Mouse (Mus musculus) kidney, adult 10 weeks (tissue): ENCODE measurements around the gene Snrnp70. TPM values are rescaled to one million over a fixed set of nuclear protein-coding genes. Genes with fewer than 3 reads are reported as not detected.

ENCODE experiments used
- polyA plus RNA-seq: library from polyadenylated mRNA; stranded (reverse); fragments of 350-450 nt; fragmentation: Illumina TruSeq; extraction: RNeasy Lipid Tissue Mini Kit (QIAGEN cat#74804); gene quantifications from one replicate; pipeline ENCODE4 v1.2.3, GENCODE M21; 2014; ENCODE audit warnings: low read depth, low replicate concordance

Snrnp70 gene
- 40.0 TPM for polyA plus RNA-seq

GRCm38 (mm10) chr7:45395578-45396336 is at the start of gene Snrnp70:
TSS of gene Snrnp70 (minus strand) at chr7:45395742.

GRCm38 (mm10) chr7:45437521-45438276 is 42.2 kb upstream of the Snrnp70 start, which contains the start of gene Ruvbl2:
TSS of gene Ruvbl2 (minus strand) at chr7:45438096.

GRCm38 (mm10) chr7:45434203-45435015 is 38.9 kb upstream of the Snrnp70 start, which contains the start of gene Gys1:
TSS of gene Gys1 (plus strand) at chr7:45434844.

GRCm38 (mm10) chr7:45420615-45420919 is 25.0 kb upstream of the Snrnp70 start, which contains the start of gene Lhb:
TSS of gene Lhb (plus strand) at chr7:45420820.

GRCm38 (mm10) chr7:45413113-45413863 is 17.7 kb upstream of the Snrnp70 start, which contains the start of gene Ntf5:
TSS of gene Ntf5 (plus strand) at chr7:45413695.

GRCm38 (mm10) chr7:45405091-45406075 is 9.8 kb upstream of the Snrnp70 start, which contains the start of gene Kcna7:
TSS of gene Kcna7 (plus strand) at chr7:45405653.

GRCm38 (mm10) chr7:45370475-45371311 is 24.8 kb downstream of the Snrnp70 start, which contains the start of gene Lin7b:
TSS of gene Lin7b (minus strand) at chr7:45370583.

GRCm38 (mm10) chr7:45366652-45367019 is 28.9 kb downstream of the Snrnp70 start, which contains the start of gene Ppfia3:
TSS of gene Ppfia3 (minus strand) at chr7:45367019.

GRCm38 (mm10) chr7:45335056-45335455 is 60.5 kb downstream of the Snrnp70 start, which contains the start of gene Hrc:
TSS of gene Hrc (plus strand) at chr7:45335290.

DNA sequence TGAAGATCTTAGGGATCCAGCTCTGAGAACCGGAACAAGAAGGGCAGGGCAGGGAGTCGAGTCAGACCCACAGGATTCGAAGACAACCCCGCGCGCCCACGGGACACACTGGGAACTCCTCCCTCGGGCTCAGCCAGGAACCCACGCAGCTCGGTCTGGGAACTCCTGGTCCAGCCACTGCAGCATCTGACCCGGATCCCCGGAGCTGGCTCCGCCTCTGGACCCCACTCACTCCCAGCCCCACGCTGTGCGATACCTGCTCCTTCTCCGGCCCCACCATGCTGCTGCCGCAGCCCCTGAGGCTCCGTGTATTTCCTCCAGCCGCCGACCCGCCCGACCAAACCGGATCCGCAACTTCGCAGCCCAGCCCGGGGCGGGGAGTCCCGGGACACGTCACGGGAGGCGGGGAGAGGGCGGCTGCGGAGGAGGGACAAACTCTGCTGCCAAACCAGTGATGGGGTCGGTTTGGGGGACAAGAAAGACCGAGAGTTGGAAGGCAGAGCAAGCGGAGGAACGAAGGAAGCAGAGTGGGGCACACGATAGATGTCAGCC is 62.0 kb downstream of the Snrnp70 start, which contains the start of gene Trpm4:
Trpm4 (minus strand) TSS at position 350 of the 552 bp plus-strand sequence.

Other genes starting within 250 kb of the Snrnp70 start
- not detected for gene Pih1d1, start 241.4 kb downstream of the Snrnp70 start, polyA plus RNA-seq
- 2.0 TPM for gene Aldh16a1, start 241.2 kb downstream of the Snrnp70 start, polyA plus RNA-seq
- not detected for gene Slc17a7, start 231.8 kb downstream of the Snrnp70 start, polyA plus RNA-seq
- gene Gfy, start 216.2 kb downstream of the Snrnp70 start, polyA plus RNA-seq: not detected
- gene Pth2, start 214.7 kb downstream of the Snrnp70 start, polyA plus RNA-seq: not detected
- not detected for gene Ccdc155, start 190.8 kb downstream of the Snrnp70 start, polyA plus RNA-seq
- not detected for gene Dkkl1, start 183.6 kb downstream of the Snrnp70 start, polyA plus RNA-seq
- 0.44 TPM for gene Tead2, start 180.0 kb downstream of the Snrnp70 start, polyA plus RNA-seq
- not detected for gene Cd37, start 156.6 kb downstream of the Snrnp70 start, polyA plus RNA-seq
- not detected for gene Slc6a16, start 154.7 kb downstream of the Snrnp70 start, polyA plus RNA-seq
- not detected for gene Slc6a21, start 118.2 kb downstream of the Snrnp70 start, polyA plus RNA-seq
- gene Trpm4, start 62.0 kb downstream of the Snrnp70 start, polyA plus RNA-seq: 0.24 TPM
- gene Hrc, start 60.5 kb downstream of the Snrnp70 start, polyA plus RNA-seq: not detected
- not detected for gene Ppfia3, start 28.7 kb downstream of the Snrnp70 start, polyA plus RNA-seq
- gene Lin7b, start 25.2 kb downstream of the Snrnp70 start, polyA plus RNA-seq: not detected
- gene Kcna7, start 9.9 kb upstream of the Snrnp70 start, polyA plus RNA-seq: not detected
- gene Ntf5, start 18.0 kb upstream of the Snrnp70 start, polyA plus RNA-seq: 0.53 TPM
- not detected for gene Lhb, start 25.1 kb upstream of the Snrnp70 start, polyA plus RNA-seq
- gene Gys1, start 39.1 kb upstream of the Snrnp70 start, polyA plus RNA-seq: 5.7 TPM
- gene Ruvbl2, start 42.4 kb upstream of the Snrnp70 start, polyA plus RNA-seq: 0.36 TPM
- 9.1 TPM for gene Ftl1, start 64.1 kb upstream of the Snrnp70 start, polyA plus RNA-seq
- gene Bax, start 71.2 kb upstream of the Snrnp70 start, polyA plus RNA-seq: 0.65 TPM
- not detected for gene Tulp2, start 86.1 kb upstream of the Snrnp70 start, polyA plus RNA-seq
- gene Gm45808, start 91.1 kb upstream of the Snrnp70 start, polyA plus RNA-seq: not detected
- 13.6 TPM for gene Dhdh, start 93.1 kb upstream of the Snrnp70 start, polyA plus RNA-seq
- gene Nucb1, start 114.7 kb upstream of the Snrnp70 start, polyA plus RNA-seq: 44.8 TPM
- 0.97 TPM for gene Ppp1r15a, start 130.5 kb upstream of the Snrnp70 start, polyA plus RNA-seq
- gene Plekha4, start 130.6 kb upstream of the Snrnp70 start, polyA plus RNA-seq: not detected
- gene Hsd17b14, start 159.2 kb upstream of the Snrnp70 start, polyA plus RNA-seq: 5.9 TPM
- gene Bcat2, start 174.4 kb upstream of the Snrnp70 start, polyA plus RNA-seq: 3.6 TPM
- gene Fgf21, start 219.7 kb upstream of the Snrnp70 start, polyA plus RNA-seq: not detected
- gene Fut1, start 221.5 kb upstream of the Snrnp70 start, polyA plus RNA-seq: 0.16 TPM
- gene Izumo1, start 226.1 kb upstream of the Snrnp70 start, polyA plus RNA-seq: not detected
- not detected for gene Rasip1, start 231.7 kb upstream of the Snrnp70 start, polyA plus RNA-seq
- not detected for gene Mamstr, start 244.2 kb upstream of the Snrnp70 start, polyA plus RNA-seq